Mouse (Mus musculus) forebrain, embryonic 12.5 days (tissue): Measurements from ENCODE around the gene Gm20388. TPM values are rescaled to one million over a fixed set of nuclear protein-coding genes. Genes with fewer than 3 reads are reported as not detected.

Experiments used
- ATAC-seq: fragments of 200-750 bp; cut with Nextera tagmentation; 2 replicates; pipeline ENCODE4 v1.8.0; 2017; ENCODE audit warnings: moderate TSS enrichment; ENCODE audit not compliant: low FRiP score
- H3K27ac ChIP-seq: fragments of 300-500 bp; sonication (generic); 2 replicates; pipeline ENCODE4 v1.5.1; 2016; ENCODE audit warnings: mild to moderate bottlenecking
- H3K27me3 ChIP-seq: fragments of 300-500 bp; sonication (generic); 2 replicates; pipeline ENCODE4 v1.6.1; 2016; ENCODE audit warnings: mild to moderate bottlenecking
- H3K36me3 ChIP-seq: fragments of 300-500 bp; sonication (generic); replicated peaks from 2 replicates; pipeline ENCODE4 v1.6.1; 2016; ENCODE audit warnings: mild to moderate bottlenecking
- H3K4me1 ChIP-seq: fragments of 300-500 bp; sonication (generic); 2 replicates; pipeline ENCODE4 v1.6.1; 2016
- H3K4me2 ChIP-seq: fragments of 300-500 bp; sonication (generic); 2 replicates; pipeline ENCODE4 v1.6.1; 2016; ENCODE audit warnings: mild to moderate bottlenecking, moderate library complexity
- H3K4me3 ChIP-seq: fragments of 300-500 bp; sonication (generic); replicated peaks from 2 replicates; pipeline ENCODE4 v1.5.1; 2016; ENCODE audit warnings: mild to moderate bottlenecking
- H3K9ac ChIP-seq: fragments of 300-500 bp; sonication (generic); 2 replicates; pipeline ENCODE4 v1.6.1; 2016; ENCODE audit warnings: mild to moderate bottlenecking
- H3K9me3 ChIP-seq: fragments of 300-500 bp; sonication (generic); 2 replicates; pipeline ENCODE4 v1.6.1; 2016
- WGBS: fragments of 180-500 bp; shearing (Covaris S2); methylation state at CpG from one replicate; pipeline ENCODE4 v1.1.7; 2016; 5-methylcytosine and 5-hydroxymethylcytosine counted together
- polyA plus RNA-seq: library from polyadenylated mRNA; unstranded; fragments of >200 nt; fragmentation: Nextera tagmentation; extraction: Ambion mirVana; gene quantifications from 2 replicates; pipeline ENCODE4 v1.2.1, GENCODE M21; 2016

The Gm20388 gene
- polyA plus RNA-seq, 1 experiment from 2014 or later = not detected

GRCm38 (mm10) chr8:124362589-124362988 is 4451.9 kb downstream of the Gm20388 start:
- Histone ChIP-seq H3K27me3 (no peaks in the 10 kb centered on the region), H3K36me3 (no peaks in the 10 kb centered on the region), H3K4me2 (no peak overlapping the region), H3K4me3 (no peak overlapping the region), H3K27ac (no peak overlapping the region), H3K9ac (no peak overlapping the region), H3K4me1 (no peaks in the 10 kb centered on the region), H3K9me3 (no peaks in the 10 kb centered on the region)
- no peak for ATAC-seq
- 80% methylated on average over 7 of the region's 7 CpGs for WGBS

DNA sequence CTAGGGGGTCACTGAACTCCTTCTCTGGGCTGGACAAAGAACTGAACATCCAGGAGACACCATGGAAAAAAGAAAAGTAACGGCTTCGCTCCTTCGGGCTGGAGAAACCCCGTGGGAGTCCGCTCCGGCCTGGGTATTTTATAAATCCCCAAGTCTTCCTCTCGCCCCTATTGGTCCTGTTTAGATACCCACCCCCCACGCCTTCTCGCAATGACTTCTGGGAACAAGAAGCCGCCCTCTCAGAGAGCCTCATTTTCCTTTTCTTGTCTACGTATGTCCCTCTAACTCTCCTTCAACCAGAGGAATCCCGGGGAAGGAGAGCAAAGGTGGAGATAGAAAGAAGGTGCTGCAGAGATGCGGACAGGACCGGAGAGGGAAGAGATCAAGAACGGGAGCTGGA is 4452.7 kb downstream of the Gm20388 start:
- Histone ChIP-seq H3K36me3 (no peaks in the 10 kb centered on the region), H3K9ac (no peak overlapping the region), H3K4me3 (no peak overlapping the region), H3K27me3 (no peaks in the 10 kb centered on the region), H3K4me1 (no peaks in the 10 kb centered on the region), H3K4me2 (no peak overlapping the region), H3K9me3 (no peaks in the 10 kb centered on the region), H3K27ac (no peak overlapping the region)
- no peak for ATAC-seq
- WGBS = 92% methylated on average over 15 of the region's 15 CpGs

DNA sequence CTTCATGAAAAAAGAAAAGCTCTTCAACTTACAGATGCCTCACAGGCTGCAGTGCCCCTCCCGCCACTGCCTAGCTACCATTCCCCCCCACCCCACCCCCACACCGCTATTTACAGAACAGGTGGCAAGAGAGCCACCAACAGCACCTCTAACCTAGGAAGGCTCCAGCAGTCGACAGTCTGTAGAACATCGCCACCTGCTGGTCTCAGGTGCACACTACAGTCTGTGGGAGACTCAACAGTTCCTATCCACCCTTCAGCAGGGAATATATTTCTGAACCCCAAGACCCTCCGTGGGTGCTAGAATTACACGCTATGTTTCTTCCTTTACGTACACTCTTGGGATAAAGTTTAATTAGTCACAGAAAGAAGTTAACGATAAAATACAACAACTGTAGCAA is 4457.6 kb downstream of the Gm20388 start:
- Histone ChIP-seq H3K27me3 (no peaks in the 10 kb centered on the region), H3K4me3 (no peak overlapping the region), H3K9ac (no peak overlapping the region), H3K27ac (no peak overlapping the region), H3K4me1 (no peaks in the 10 kb centered on the region), H3K9me3 (no peaks in the 10 kb centered on the region), H3K4me2 (no peak overlapping the region), H3K36me3 (no peaks in the 10 kb centered on the region)
- 0 out of 2 replicates have a peak, but pooled peaks have one; percentile 41 for ATAC-seq
- WGBS = 21% methylated on average over 8 of the region's 8 CpGs

GRCm38 (mm10) chr8:124370422-124371183 is 4460.0 kb downstream of the Gm20388 start:
- Histone ChIP-seq H3K36me3 (no peaks in the 10 kb centered on the region), H3K4me3 (no peak overlapping the region), H3K9me3 (no peaks in the 10 kb centered on the region), H3K27ac (no peak overlapping the region), H3K4me2 (no peak overlapping the region), H3K4me1 (no peaks in the 10 kb centered on the region), H3K9ac (no peak overlapping the region), H3K27me3 (no peaks in the 10 kb centered on the region)
- no peak for ATAC-seq
- whole genome bisulfite sequencing = 78% methylated on average over 17 of the region's 17 CpGs

DNA sequence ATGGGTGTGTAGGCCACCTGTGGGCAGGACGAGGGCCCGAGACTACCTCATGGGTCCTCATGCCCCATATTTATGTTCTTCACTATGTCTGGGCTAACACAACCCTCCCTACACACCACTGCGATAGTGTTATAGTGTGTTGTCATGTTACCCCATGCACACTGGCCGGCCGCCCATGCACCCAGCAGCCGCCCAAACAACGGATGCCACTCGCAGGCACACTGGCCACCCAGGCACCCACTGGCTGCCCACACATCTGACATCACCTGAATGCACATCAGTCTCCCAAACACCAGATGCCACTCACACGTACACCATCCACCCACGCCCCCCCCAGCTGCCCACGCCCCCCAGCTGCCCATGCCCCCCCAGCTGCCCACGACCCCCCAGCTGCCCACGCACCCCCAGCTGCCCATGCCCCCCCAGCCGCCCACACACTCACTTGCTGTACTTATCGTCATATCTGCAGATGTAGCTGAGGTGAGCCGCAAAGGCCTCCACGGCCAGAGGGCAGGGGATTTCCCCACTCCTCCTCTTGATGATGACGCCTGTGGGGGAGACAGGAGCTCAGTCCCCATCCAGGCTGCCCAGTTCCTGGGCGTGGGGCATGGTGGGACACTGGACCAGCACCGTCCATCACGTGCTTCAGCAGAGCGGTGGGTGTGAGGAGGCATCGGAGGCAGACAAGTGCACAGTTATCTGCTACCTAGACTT is 4460.9 kb downstream of the Gm20388 start:
- no peak overlapping the region for H3K4me3 ChIP-seq
- no peak overlapping the region for H3K4me2 ChIP-seq
- no peaks in the 10 kb centered on the region for H3K4me1 ChIP-seq
- H3K27ac ChIP-seq = no peak overlapping the region
- ATAC-seq = no peak
- WGBS = 91% methylated on average over 23 of the region's 23 CpGs
- no peaks in the 10 kb centered on the region for H3K9me3 ChIP-seq
- no peaks in the 10 kb centered on the region for H3K27me3 ChIP-seq
- H3K36me3 ChIP-seq = no peaks in the 10 kb centered on the region
- H3K9ac ChIP-seq = no peak overlapping the region

DNA sequence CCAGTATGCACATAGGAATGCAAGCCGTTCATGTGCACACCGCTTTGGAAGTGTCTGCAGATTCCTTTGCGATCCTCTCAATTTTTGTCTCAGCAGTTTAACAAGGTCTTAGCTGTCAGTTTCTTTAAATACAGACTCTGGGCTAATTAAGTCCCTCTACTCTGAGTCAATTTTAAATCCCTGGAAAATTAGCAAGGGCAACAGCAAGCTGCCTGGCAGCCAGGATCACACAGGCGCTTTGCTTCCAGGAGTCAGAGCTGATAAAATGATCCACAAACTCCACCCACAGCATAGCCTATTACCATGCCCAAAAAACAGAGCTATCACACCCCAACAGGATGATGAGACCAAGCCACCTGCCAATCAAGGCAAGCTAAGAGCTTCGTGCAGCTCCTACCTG is 4463.1 kb downstream of the Gm20388 start:
- H3K9ac ChIP-seq = no peak overlapping the region
- no peaks in the 10 kb centered on the region for H3K4me1 ChIP-seq

GRCm38 (mm10) chr8:124375168-124375567 is 4464.5 kb downstream of the Gm20388 start:
- H3K4me3 ChIP-seq = no peak overlapping the region
- H3K4me1 ChIP-seq = no peaks in the 10 kb centered on the region
- H3K27ac ChIP-seq = no peak overlapping the region
- no peak for ATAC-seq
- 0 out of 2 replicates have a peak overlapping the region, but pooled peaks have one; percentile 17 for H3K9ac ChIP-seq
- no peak overlapping the region for H3K4me2 ChIP-seq
- H3K9me3 ChIP-seq = no peaks in the 10 kb centered on the region
- H3K36me3 ChIP-seq = no peaks in the 10 kb centered on the region
- 84% methylated on average over 6 of the region's 6 CpGs for WGBS
- no peaks in the 10 kb centered on the region for H3K27me3 ChIP-seq

More for the DNA sequence above, 4463.1 kb downstream of the Gm20388 start:
- H3K9me3 ChIP-seq = no peaks in the 10 kb centered on the region
- ATAC-seq = no peak
- H3K27ac ChIP-seq = no peak overlapping the region
- no peak overlapping the region for H3K4me2 ChIP-seq
- no peaks in the 10 kb centered on the region for H3K36me3 ChIP-seq
- WGBS = 90% methylated on average over 5 of the region's 5 CpGs
- H3K27me3 ChIP-seq = no peaks in the 10 kb centered on the region
- no peak overlapping the region for H3K4me3 ChIP-seq

DNA sequence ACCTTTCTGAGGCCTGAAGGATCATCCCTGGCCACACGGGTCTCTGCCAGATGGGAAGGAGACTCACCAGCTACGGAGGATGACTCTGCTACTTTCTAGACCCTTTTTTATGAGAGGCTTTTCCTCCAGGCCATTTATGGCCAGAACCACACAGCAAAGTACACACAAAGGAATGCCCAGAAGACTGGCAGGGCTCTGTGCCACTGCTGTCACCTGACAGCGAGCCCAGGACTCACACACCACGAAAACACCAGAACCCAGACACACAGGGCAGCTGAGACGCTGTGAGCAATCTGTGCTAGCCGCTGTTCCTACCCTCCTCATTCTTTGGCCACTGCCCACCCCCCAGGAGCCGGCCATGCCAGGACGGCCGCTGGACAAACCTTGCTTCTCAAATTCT is 4465.1 kb downstream of the Gm20388 start:
- Histone ChIP-seq H3K27me3 (no peaks in the 10 kb centered on the region), H3K4me1 (no peaks in the 10 kb centered on the region), H3K36me3 (no peaks in the 10 kb centered on the region), H3K9ac (no peak overlapping the region), H3K4me3 (no peak overlapping the region), H3K9me3 (no peaks in the 10 kb centered on the region), H3K27ac (no peak overlapping the region), H3K4me2 (no peak overlapping the region)
- ATAC-seq = no peak
- 89% methylated on average over 9 of the region's 9 CpGs for WGBS

- H3K4me1 ChIP-seq = no peaks in the 10 kb centered on the region
- no peak overlapping the region for H3K9ac ChIP-seq
- ATAC-seq = no peak
- WGBS = 93% methylated on average over 12 of the region's 12 CpGs
- no peaks in the 10 kb centered on the region for H3K36me3 ChIP-seq
- H3K9me3 ChIP-seq = no peaks in the 10 kb centered on the region
- no peaks in the 10 kb centered on the region for H3K27me3 ChIP-seq
- no peak overlapping the region for H3K4me2 ChIP-seq
- no peak overlapping the region for H3K4me3 ChIP-seq
- no peak overlapping the region for H3K27ac ChIP-seq
Measured at GRCm38 (mm10) chr8:124376406-124376805, 4465.8 kb downstream of the Gm20388 start.

DNA sequence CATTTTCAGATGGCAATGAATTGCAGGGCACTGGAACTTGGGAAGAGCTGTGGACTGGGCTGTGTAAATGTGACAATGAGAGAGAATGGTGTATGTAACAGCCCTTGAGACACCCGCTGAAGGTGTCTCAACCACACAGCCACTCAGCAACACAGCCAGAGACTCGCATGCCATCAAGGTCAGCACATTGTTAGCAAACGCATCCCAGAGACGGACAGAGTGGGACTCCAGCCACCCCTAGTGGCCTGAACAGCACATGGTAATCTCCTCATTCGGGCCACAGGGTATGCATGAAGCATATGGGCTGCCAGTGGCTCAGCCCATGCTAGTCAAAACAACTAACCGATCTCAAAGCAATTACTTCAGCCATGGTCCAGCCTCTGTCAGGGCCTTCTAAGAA is 4468.6 kb downstream of the Gm20388 start:
- Histone ChIP-seq H3K27ac (no peak overlapping the region), H3K4me2 (no peak overlapping the region), H3K9me3 (no peaks in the 10 kb centered on the region), H3K4me3 (no peak overlapping the region), H3K36me3 (no peaks in the 10 kb centered on the region), H3K9ac (no peak overlapping the region), H3K27me3 (no peaks in the 10 kb centered on the region), H3K4me1 (peaks cover 9% of the 10 kb centered on the region; the same call in 1 of the 2 replicates)
- 63% methylated on average over 6 of the region's 6 CpGs for WGBS
- no peak for ATAC-seq

DNA sequence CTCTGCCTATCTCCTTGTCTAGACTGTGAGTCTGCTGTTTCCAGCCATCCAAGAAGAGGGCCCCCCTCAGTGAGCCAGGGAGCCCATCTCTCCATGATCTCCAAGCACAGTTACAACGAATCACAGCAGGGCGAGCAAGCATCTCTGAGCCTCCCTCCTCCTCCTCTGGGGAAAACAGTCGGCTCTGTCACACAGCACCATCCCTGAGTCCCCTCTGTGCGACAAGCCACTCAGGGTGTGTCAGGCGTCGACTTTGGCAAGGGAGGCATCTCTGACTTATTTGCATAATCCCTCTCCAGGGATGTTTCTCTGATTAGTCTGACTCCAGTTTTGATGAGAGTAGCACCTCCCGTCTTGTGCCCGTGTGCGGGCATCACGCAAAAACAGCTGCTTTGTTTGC is 4471.6 kb downstream of the Gm20388 start:
- Histone ChIP-seq H3K27ac (no peak overlapping the region), H3K4me2 (no peak overlapping the region), H3K4me1 (peaks cover 9% of the 10 kb centered on the region; the same call in 1 of the 2 replicates), H3K27me3 (no peaks in the 10 kb centered on the region), H3K9me3 (no peaks in the 10 kb centered on the region), H3K4me3 (no peak overlapping the region), H3K9ac (no peak overlapping the region), H3K36me3 (no peaks in the 10 kb centered on the region)
- WGBS = 40% methylated on average over 10 of the region's 10 CpGs
- ATAC-seq = no peak

GRCm38 (mm10) chr8:124384336-124384735 is 4473.7 kb downstream of the Gm20388 start:
- Histone ChIP-seq H3K36me3 (no peaks in the 10 kb centered on the region), H3K4me1 (peaks cover 9% of the 10 kb centered on the region; the same call in 1 of the 2 replicates), H3K4me3 (no peak overlapping the region), H3K9ac (no peak overlapping the region), H3K4me2 (no peak overlapping the region), H3K27ac (no peak overlapping the region), H3K27me3 (no peaks in the 10 kb centered on the region), H3K9me3 (no peaks in the 10 kb centered on the region)
- ATAC-seq = no peak
- 94% methylated on average over 19 of the region's 19 CpGs for WGBS
